Mouse (Mus musculus) kidney, adult 10 weeks (tissue): Measurements from ENCODE around the gene Ddx17. TPM values are rescaled to one million over a fixed set of nuclear protein-coding genes. Genes with fewer than 3 reads are reported as not detected.

ENCODE experiments used
- polyA plus RNA-seq: library from polyadenylated mRNA; stranded (reverse); fragments of 350-450 nt; fragmentation: Illumina TruSeq; extraction: RNeasy Lipid Tissue Mini Kit (QIAGEN cat#74804); gene quantifications from one replicate; pipeline ENCODE4 v1.2.3, GENCODE M21; 2014; ENCODE audit warnings: low read depth, low replicate concordance

The Ddx17 gene
- 173 TPM for polyA plus RNA-seq

DNA sequence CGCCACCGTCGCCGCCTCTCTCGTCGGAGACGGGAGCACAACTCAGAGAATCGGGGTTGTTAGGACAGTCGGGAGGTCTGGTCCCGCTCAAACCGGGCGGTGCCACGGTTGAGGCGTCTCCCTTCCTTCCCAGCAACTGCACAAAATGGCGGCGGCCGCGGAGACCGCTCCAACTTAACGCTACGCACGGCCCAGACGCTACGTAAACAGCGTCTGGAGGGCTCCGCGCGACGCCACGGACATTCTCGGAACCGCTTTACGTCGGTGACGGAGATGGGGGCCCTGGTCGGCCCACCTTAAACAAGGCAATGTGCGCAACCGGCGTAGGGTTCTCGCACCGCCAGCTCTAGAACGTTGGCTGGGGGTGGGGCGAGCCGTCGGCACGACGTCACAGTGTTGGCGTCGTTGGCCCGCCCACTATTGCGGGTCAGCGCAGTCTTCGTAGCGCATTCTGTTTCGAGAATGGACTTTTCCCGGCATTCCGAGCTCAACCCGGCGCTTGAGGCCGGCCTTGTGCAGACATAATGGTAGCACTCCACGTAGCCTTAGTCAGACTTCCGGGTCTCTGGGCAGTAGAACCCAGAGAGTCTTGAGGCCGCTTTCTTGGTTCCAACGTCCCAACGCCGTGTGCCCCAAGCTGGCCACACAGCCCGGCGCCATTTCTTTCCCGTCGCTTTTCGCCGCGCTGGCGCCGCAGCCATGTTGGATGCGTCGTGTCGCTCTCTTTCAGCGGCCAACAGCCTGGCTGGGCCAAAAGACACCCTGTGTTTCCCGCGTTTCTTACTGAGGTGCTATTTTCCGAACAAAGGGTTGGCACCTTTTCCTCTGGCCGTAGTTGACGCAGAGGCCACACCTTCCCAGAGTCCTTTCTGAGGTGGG is at the start of gene Ddx17:
Ddx17 (minus strand) TSS at position 332 of the 879 bp plus-strand sequence.

DNA sequence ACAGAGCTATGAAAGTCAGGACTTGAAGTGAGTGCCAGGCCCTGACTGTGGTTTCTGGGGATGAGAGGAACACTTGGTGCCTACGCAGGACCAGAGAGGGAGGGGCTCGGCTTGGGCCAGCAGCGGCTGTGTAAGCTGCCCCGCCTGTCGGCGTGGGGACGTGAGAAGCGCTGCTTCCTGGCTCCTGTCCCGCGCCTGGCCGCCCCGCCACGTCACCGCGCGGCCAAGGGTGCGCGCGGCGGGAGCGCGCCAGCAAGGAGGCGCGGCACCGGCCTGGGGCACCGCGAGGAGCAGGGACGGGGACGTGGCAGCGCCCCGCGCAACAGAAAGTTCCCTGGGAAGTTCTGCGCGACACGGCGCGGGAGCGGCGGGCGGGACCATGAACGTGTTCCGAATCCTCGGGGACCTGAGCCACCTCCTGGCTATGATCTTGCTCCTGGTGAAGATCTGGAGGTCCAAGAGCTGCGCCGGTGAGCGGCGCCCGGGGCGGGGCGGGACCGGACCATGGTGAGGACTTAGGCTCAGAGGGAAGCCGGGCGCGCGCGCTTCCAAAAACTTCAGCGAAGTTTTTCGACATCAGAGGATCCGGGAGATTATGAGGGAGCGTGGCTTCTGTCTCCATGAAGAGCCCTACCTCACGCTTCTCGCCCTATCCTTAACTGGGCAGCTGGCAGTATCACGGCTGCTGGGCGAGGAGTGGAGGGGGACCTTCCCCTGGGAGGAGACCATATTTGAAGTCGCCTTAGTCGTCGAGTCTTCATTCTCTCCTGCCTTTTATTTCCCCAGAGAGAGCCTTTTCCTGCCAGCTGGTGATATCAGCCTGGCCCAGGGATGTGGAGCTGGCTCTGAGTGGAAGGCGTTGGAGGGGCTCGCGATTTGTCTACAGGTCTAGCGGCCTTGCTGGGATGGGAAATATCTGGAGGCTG is 30.1 kb downstream of the Ddx17 start, which contains the start of gene Kdelr3:
Kdelr3 (plus strand) TSS at position 241 of the 926 bp plus-strand sequence.

DNA sequence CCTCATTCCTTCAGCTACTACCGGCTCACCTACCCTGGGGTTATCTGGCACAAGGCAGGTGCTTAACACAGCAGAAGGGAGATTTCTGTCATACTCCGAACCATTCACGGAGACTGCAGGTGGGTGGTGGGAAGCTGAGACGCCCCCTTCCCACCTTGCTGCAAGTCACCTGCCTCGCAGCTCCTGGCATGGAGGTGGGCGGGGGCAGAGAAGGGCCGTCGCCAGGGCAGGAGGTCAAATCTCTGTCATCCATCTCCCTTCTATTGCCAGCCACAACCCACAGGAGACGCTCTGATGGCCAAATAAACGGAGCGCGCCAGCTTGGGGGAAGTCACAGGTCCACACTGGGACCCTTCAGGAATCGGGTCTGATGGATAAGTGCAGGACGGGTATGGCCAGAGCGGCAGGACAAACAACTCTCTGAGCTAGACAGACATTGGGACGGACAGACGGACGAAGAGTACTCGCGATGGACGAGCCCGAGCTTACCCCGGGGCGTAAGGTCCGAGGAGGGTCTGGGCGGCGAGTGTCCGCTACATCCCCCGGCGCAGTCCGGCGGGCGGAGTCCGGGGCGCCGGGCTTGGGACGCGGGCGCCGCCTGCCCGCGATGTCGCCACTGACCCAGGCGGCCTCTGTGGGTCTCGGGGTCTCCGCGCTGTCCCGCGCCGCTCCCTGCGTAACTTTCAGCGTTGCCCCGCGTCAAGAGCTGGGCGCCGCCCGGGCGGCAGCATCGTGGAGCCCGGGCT is 41.7 kb downstream of the Ddx17 start, which contains the start of gene Kcnj4:
Kcnj4 (minus strand) TSS at position 535 of the 746 bp plus-strand sequence.

Other genes starting within 250 kb of the Ddx17 start
- 0.53 TPM for gene Pla2g6, start 218.4 kb downstream of the Ddx17 start, polyA plus RNA-seq
- gene Maff, start 200.1 kb downstream of the Ddx17 start, polyA plus RNA-seq: 0.32 TPM
- gene Tmem184b, start 143.2 kb downstream of the Ddx17 start, polyA plus RNA-seq: 3.4 TPM
- 3.3 TPM for gene Csnk1e, start 91.2 kb downstream of the Ddx17 start, polyA plus RNA-seq
- gene Kcnj4, start 41.5 kb downstream of the Ddx17 start, polyA plus RNA-seq: not detected
- gene Kdelr3, start 30.3 kb downstream of the Ddx17 start, polyA plus RNA-seq: 2.7 TPM
- not detected for gene Dmc1, start 58.4 kb upstream of the Ddx17 start, polyA plus RNA-seq
- gene Fam227a, start 112.2 kb upstream of the Ddx17 start, polyA plus RNA-seq: 1.5 TPM
- gene Cby1, start 112.5 kb upstream of the Ddx17 start, polyA plus RNA-seq: 2.2 TPM
- gene Tomm22, start 124.1 kb upstream of the Ddx17 start, polyA plus RNA-seq: 247 TPM
- gene Josd1, start 141.2 kb upstream of the Ddx17 start, polyA plus RNA-seq: 10.3 TPM
- 0.73 TPM for gene Gtpbp1, start 144.1 kb upstream of the Ddx17 start, polyA plus RNA-seq
- gene Sun2, start 195.8 kb upstream of the Ddx17 start, polyA plus RNA-seq: 2.7 TPM
- 1.3 TPM for gene Dnal4, start 231.1 kb upstream of the Ddx17 start, polyA plus RNA-seq